Comparison of ENCODE assay signal across 13 mouse cellular contexts in the genomic region with DNA sequence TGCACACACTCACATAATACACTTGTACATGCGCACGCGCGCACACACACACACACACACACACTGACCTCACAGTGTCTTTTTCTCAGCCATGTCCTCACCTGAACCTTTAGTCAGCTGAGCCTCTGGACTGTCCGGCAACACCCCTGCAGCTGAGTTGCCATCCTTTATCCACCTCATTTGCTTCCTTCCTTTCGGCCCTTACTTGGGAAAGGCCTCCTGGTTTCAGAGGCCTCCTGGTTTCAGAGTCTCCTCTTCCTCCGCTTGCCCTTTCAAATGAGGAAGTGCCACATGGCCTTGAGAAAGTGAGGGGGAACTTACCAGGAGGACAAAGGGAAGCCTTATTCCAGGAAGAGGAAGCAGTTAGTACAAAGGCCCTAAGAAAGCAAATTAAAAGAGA.
DNase-seq lines count a peak whose midpoint lies in the region; ATAC-seq and TF ChIP-seq lines count a peak whose summit lies in the region.
"Had no signal": no experiment of that assay in that cellular context is flagged by ENCODE, and none has a peak within 500 bp of the region (broad histone marks: within the 10 kb centered on the region; RNA-seq: fewer than 3 reads in every experiment).

No protein-coding gene starts in this region.

- ATAC-seq in granulocyte monocyte progenitor cell, adult 5-6 weeks (replicated peaks; ENCODE audit: poor library complexity, severe bottlenecking): peak; percentile 93

- intact Hi-C loops in left cerebral cortex, adult 2 months (cut with DNase I): no loop called here

- peaks cover 17% of the 10 kb centered on the region for H3K4me1 ChIP-seq in lung, adult 2 months (ENCODE audit: control insufficient read depth, insufficient read depth, low read length)

- 66% methylated on average over 7 of the region's 7 CpGs for WGBS in lung, adult 2 months
- 26% methylated on average over 7 of the region's 7 CpGs for WGBS in macrophage (ENCODE audit: missing documents)

- H3K4me3 ChIP-seq in lung, adult 2 months (replicated peaks; ENCODE audit: extremely low read depth, low read depth, low read length): peak overlapping the region; percentile 2
- H3K4me3 ChIP-seq in macrophage (ENCODE audit: inconsistent target): peak overlapping the region; percentile 12; the same call in 1 of the 2 replicates
- no peak overlapping the region for H3K4me3 ChIP-seq in left cerebral cortex, adult 2 months
- H3K4me3 ChIP-seq: lung, embryonic 15.5 days; neural tube, embryonic 13.5 days had no signal

- no peak for TF ChIP-seq CTCF in lung, adult 2 months (IDR thresholded peaks at IDR 0.05; ENCODE audit: insufficient read depth, low read length)
- no peak for TF ChIP-seq CTCF in left cerebral cortex, adult 2 months (IDR thresholded peaks at IDR 0.05)

- DNase-seq in lung, adult 2 months: no peak
- no peak for DNase-seq in lung, postnatal 4 days
- peak; percentile 94 for DNase-seq in MEL-GATA-1-ER (ENCODE audit: extremely low read depth, low read depth)
- no peak for DNase-seq in testis, postnatal 10 days (ENCODE audit: low spot score)
- DNase-seq in left cerebral cortex, adult 8-10 months (ENCODE audit: low spot score in 2 of 2): no peak
- no peak for DNase-seq in left cerebral cortex, adult 2 months (ENCODE audit: extremely low spot score in 1 of 2, low spot score in 2 of 2)
- DNase-seq: adrenal gland, postnatal 25 days; cerebellum, postnatal 14 days; gastrocnemius, postnatal 36 days had no signal

- no peaks in the 10 kb centered on the region for H3K79me2 ChIP-seq in macrophage (ENCODE audit: inconsistent target)

- no peak for TF ChIP-seq POLR2A in lung, adult 2 months (IDR thresholded peaks at IDR 0.05; ENCODE audit: borderline replicate concordance, extremely low read depth, low read depth, low read length)

- peak overlapping the region; percentile 37 for H3K27ac ChIP-seq in macrophage
- no peak overlapping the region for H3K27ac ChIP-seq in left cerebral cortex, adult 2 months
- H3K27ac ChIP-seq: neural tube, embryonic 13.5 days had no signal

- no peaks in the 10 kb centered on the region for H3K36me3 ChIP-seq in macrophage (ENCODE audit: inconsistent target)
- H3K36me3 ChIP-seq: lung, embryonic 15.5 days; neural tube, embryonic 13.5 days had no signal
